8 mouse cellular contexts compared by ENCODE assay signal in the genomic region with DNA sequence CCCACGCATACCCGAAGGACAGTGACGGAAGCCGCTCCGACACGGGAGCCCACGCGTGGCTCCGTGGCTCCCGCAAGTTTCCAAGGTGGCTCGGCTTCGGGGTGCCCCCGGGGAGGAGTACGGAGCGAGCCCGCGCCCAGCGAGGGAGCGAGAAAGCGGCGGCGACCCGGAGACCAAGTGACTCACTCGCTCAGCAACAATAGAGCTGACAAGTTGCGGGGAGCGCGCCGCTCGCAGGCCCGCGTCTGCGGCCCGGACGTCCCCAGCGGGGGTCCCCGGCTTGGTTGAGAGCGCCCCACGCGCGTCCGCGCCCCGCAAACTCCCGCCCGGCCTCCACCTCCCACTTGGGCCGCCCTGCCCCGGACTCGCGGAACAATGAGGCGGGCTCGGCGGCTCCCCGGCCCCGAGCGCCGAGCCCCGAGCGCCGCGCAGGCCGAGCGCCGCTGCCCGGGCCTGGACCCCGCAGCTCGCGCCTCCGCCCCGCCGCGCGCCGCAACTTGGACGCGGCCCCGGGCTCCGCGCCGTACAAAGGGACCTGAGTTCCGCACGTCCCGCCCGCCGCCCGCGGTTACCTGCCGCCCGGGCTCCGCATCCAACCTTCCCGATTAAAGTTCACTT. TPM values are rescaled to one million over a fixed set of nuclear protein-coding genes. Genes with fewer than 3 reads are reported as not detected.
A peak's percentile ranks its signal among the peaks of the same experiment; 100 is the strongest.
DNase-seq lines count a peak whose midpoint lies in the region; ATAC-seq lines count a peak whose summit lies in the region.

No protein-coding gene starts in this region.

- peak overlapping the region; percentile 100 for H3K9ac ChIP-seq in heart, embryonic 14.5 days (ENCODE audit: low read length)
- H3K9ac ChIP-seq in liver, embryonic 15.5 days: peak overlapping the region; percentile 96
- peak overlapping the region; percentile 100 for H3K9ac ChIP-seq in stomach, embryonic 16.5 days (ENCODE audit: low read length)

- H3K27me3 ChIP-seq in heart, embryonic 14.5 days (ENCODE audit: control insufficient read depth, insufficient read depth, low read length): no peaks in the 10 kb centered on the region
- H3K27me3 ChIP-seq in liver, embryonic 15.5 days: peaks cover 13% of the 10 kb centered on the region
- H3K27me3 ChIP-seq in stomach, embryonic 16.5 days (ENCODE audit: control insufficient read depth, insufficient read depth, low read length): no peaks in the 10 kb centered on the region

- peaks cover 24% of the 10 kb centered on the region for H3K36me3 ChIP-seq in heart, embryonic 14.5 days (ENCODE audit: control insufficient read depth, insufficient read depth, low read length)
- peaks cover 4% of the 10 kb centered on the region; the same call in 1 of the 2 replicates for H3K36me3 ChIP-seq in liver, embryonic 15.5 days (replicated peaks)
- H3K36me3 ChIP-seq in stomach, embryonic 16.5 days (ENCODE audit: control insufficient read depth, insufficient read depth, low read length): 0 out of 2 replicates have a peak, but pooled peaks cover 5% of the 10 kb centered on the region

- peak overlapping the region; percentile 92 for H3K27ac ChIP-seq in brown adipose tissue, adult 24 weeks (replicated peaks; ENCODE audit: low read depth, low read length)
- peak overlapping the region; percentile 86 to 97 for H3K27ac ChIP-seq in heart, embryonic 14.5 days (replicated peaks in 1 of 2; ENCODE audit: control insufficient read depth in 1 of 2, insufficient read depth in 1 of 2, low read depth in 2 of 2, low read length in 2 of 2)
- H3K27ac ChIP-seq in liver, embryonic 15.5 days (replicated peaks): peak overlapping the region; percentile 84
- H3K27ac ChIP-seq in stomach, embryonic 16.5 days (ENCODE audit: low read length): peak overlapping the region; percentile 98

- ATAC-seq in CD4-positive, CD25-positive, alpha-beta regulatory T cell, adult 4 months: peak; percentile 68
- peak; percentile 61 for ATAC-seq in erythroid progenitor cell, adult 5-6 weeks (replicated peaks; ENCODE audit: low FRiP score, poor library complexity, severe bottlenecking)
- peak; percentile 73 for ATAC-seq in heart, embryonic 14.5 days (ENCODE audit: insufficient number of reproducible peaks, insufficient read depth, low FRiP score, low read depth)
- peak; percentile 77 for ATAC-seq in liver, embryonic 15.5 days (ENCODE audit: insufficient read depth)
- peak; percentile 84 for ATAC-seq in stomach, embryonic 16.5 days (ENCODE audit: insufficient read depth, low FRiP score)

- H3K4me1 ChIP-seq in brown adipose tissue, adult 24 weeks (ENCODE audit: control insufficient read depth, insufficient read depth, insufficient read length, low read length): peaks cover 2% of the 10 kb centered on the region; the same call in 1 of the 2 replicates
- peaks cover 2 to 18% of the 10 kb centered on the region in 2 experiments; a peak in 3 of 4 replicates for H3K4me1 ChIP-seq in heart, embryonic 14.5 days (ENCODE audit: control insufficient read depth in 2 of 2, insufficient read depth in 2 of 2, low read length in 2 of 2)
- peaks cover 21% of the 10 kb centered on the region for H3K4me1 ChIP-seq in liver, embryonic 15.5 days (replicated peaks)
- H3K4me1 ChIP-seq in stomach, embryonic 16.5 days (ENCODE audit: control insufficient read depth, insufficient read depth, low read length): peaks cover 12% of the 10 kb centered on the region

- peak overlapping the region; percentile 97 for H3K4me3 ChIP-seq in brown adipose tissue, adult 24 weeks (ENCODE audit: insufficient read depth, low read depth, low read length)
- H3K4me3 ChIP-seq in heart, embryonic 14.5 days (ENCODE audit: control insufficient read depth in 1 of 2, insufficient read depth in 1 of 2, low read depth in 1 of 2, low read length in 2 of 2): peak overlapping the region; percentile 92 to 100
- peak overlapping the region; percentile 98 for H3K4me3 ChIP-seq in liver, embryonic 15.5 days (replicated peaks)
- peak overlapping the region; percentile 96 for H3K4me3 ChIP-seq in stomach, embryonic 16.5 days (replicated peaks; ENCODE audit: low read length)

- H3K4me2 ChIP-seq in heart, embryonic 14.5 days (ENCODE audit: low read length): peak overlapping the region; percentile 69
- H3K4me2 ChIP-seq in liver, embryonic 15.5 days: peak overlapping the region; percentile 96
- peak overlapping the region; percentile 74 for H3K4me2 ChIP-seq in stomach, embryonic 16.5 days (ENCODE audit: low read depth, low read length)

- 0% methylated on average over 72 of the region's 90 CpGs for whole genome bisulfite sequencing in heart, embryonic 14.5 days
- under 1% methylated on average over 89 of the region's 90 CpGs for WGBS in liver, embryonic 15.5 days (ENCODE audit: insufficient replicate concordance)
- under 1% methylated on average over 86 of the region's 90 CpGs for WGBS in stomach, embryonic 16.5 days

- no peaks in the 10 kb centered on the region for H3K9me3 ChIP-seq in heart, embryonic 14.5 days (ENCODE audit: control insufficient read depth, low read length)
- H3K9me3 ChIP-seq in liver, embryonic 15.5 days (replicated peaks): no peaks in the 10 kb centered on the region
- H3K9me3 ChIP-seq in stomach, embryonic 16.5 days (replicated peaks; ENCODE audit: control insufficient read depth, low read length): no peaks in the 10 kb centered on the region

- peak; percentile 77 for DNase-seq in kidney, postnatal 10 days
- peak; percentile 88 for DNase-seq in neural tube, embryonic 10.5 days (ENCODE audit: extremely low spot score, low spot score)

RNA-seq across cellular contexts. Expression of a gene that starts 0.6 kb away (rescaled TPM):
- polyA plus RNA-seq in CD4-positive, CD25-positive, alpha-beta regulatory T cell, adult 4 months (2017; shearing (Covaris generic)): 10 to 100 TPM; 33.8 to 39.6 TPM
- polyA plus RNA-seq in brown adipose tissue, adult 24 weeks (2012; ENCODE audit: insufficient read depth, insufficient read length, missing spikeins): 27.0 and 32.8 TPM in 2 replicates
- 24.5 and 36.9 TPM in 2 replicates for total RNA-seq in erythroid progenitor cell, adult 5-6 weeks (2015; ENCODE audit: low replicate concordance)
- 20.0 and 28.4 TPM in 2 replicates for total RNA-seq in erythroid progenitor cell, adult 5-6 weeks (2017; ENCODE audit: low replicate concordance)
- polyA plus RNA-seq in heart, embryonic 14.5 days (2014; fragmentation: Nextera tagmentation; extraction: Ambion mirVana): 35.2 and 35.9 TPM in 2 replicates
- 8.4 and 9.5 TPM in 2 replicates for polyA plus RNA-seq in liver, embryonic 15.5 days (2015; fragmentation: Nextera tagmentation; extraction: Ambion mirVana)
- 43.6 and 44.3 TPM in 2 replicates for polyA plus RNA-seq in stomach, embryonic 16.5 days (2015; fragmentation: Nextera tagmentation; extraction: Ambion mirVana)

Comparison
In these comparisons a context has a peak if more than half of its experiments do, and no peak if none do; other contexts are left out.
1. Peak in every context shown above with its lines: DNase-seq, ATAC-seq, H3K4me3 ChIP-seq and H3K27ac ChIP-seq.